Mouse (Mus musculus): ENCODE measurements at regions not wholly inside any gene's neighbourhood (a gene's known extent, or its start where the extent isn't known, plus 50 kb on each side); places are given as distances from the start of the nearest gene placed in this dataset.

GRCm38 (mm10) chr10:66896698-66897622, 199.0 kb upstream of the Jmjd1c start:
- Histone ChIP-seq H3K36me3 (ENCODE audit: control insufficient read depth, insufficient read depth, low read length) (no peaks in the 10 kb centered on the region), H3K27ac (ENCODE audit: control insufficient read depth, insufficient read depth, low read length) (no peak overlapping the region), H3K27me3 (ENCODE audit: control insufficient read depth, insufficient read depth, low read length) (no peaks in the 10 kb centered on the region), H3K4me1 (replicated peaks; ENCODE audit: control insufficient read depth, insufficient read depth, low read length) (0 out of 2 replicates have a peak, but pooled peaks cover 3% of the 10 kb centered on the region), H3K4me3 (ENCODE audit: control insufficient read depth, insufficient read depth, low read length) (no peak overlapping the region)
- DNase-seq, result no peak
- 91% methylated on average over 11 of the region's 11 CpGs for WGBS
- TF ChIP-seq POLR2A (IDR thresholded peaks at IDR 0.05; ENCODE audit: control insufficient read depth, extremely low read depth, insufficient read depth, low read length, poor library complexity), result no peak
- TF ChIP-seq CTCF (IDR thresholded peaks at IDR 0.05; ENCODE audit: borderline replicate concordance, control insufficient read depth, extremely low read depth, insufficient read depth, low read length, poor library complexity), result no peak

GRCm38 (mm10) chr10:66899724-66900123, 196.2 kb upstream of the Jmjd1c start:
- Histone ChIP-seq H3K36me3 (ENCODE audit: control insufficient read depth, insufficient read depth, low read length) (no peaks in the 10 kb centered on the region), H3K4me3 (ENCODE audit: control insufficient read depth, insufficient read depth, low read length) (no peak overlapping the region), H3K27ac (ENCODE audit: control insufficient read depth, insufficient read depth, low read length) (no peak overlapping the region), H3K4me1 (replicated peaks; ENCODE audit: control insufficient read depth, insufficient read depth, low read length) (0 out of 2 replicates have a peak, but pooled peaks cover 3% of the 10 kb centered on the region), H3K27me3 (ENCODE audit: control insufficient read depth, insufficient read depth, low read length) (no peaks in the 10 kb centered on the region)
- WGBS, result 93% methylated on average over 5 of the region's 5 CpGs
- DNase-seq, result no peak
- TF ChIP-seq CTCF (IDR thresholded peaks at IDR 0.05; ENCODE audit: borderline replicate concordance, control insufficient read depth, extremely low read depth, insufficient read depth, low read length, poor library complexity) (no peak), POLR2A (IDR thresholded peaks at IDR 0.05; ENCODE audit: control insufficient read depth, extremely low read depth, insufficient read depth, low read length, poor library complexity) (no peak)

GRCm38 (mm10) chr10:66900781-66901180, 195.1 kb upstream of the Jmjd1c start:
- TF ChIP-seq CTCF (IDR thresholded peaks at IDR 0.05; ENCODE audit: borderline replicate concordance, control insufficient read depth, extremely low read depth, insufficient read depth, low read length, poor library complexity), result no peak
- TF ChIP-seq POLR2A (IDR thresholded peaks at IDR 0.05; ENCODE audit: control insufficient read depth, extremely low read depth, insufficient read depth, low read length, poor library complexity), result no peak
- 93% methylated on average over 10 of the region's 10 CpGs for WGBS
- no peaks in the 10 kb centered on the region for H3K36me3 ChIP-seq (ENCODE audit: control insufficient read depth, insufficient read depth, low read length)
- H3K4me3 ChIP-seq (ENCODE audit: control insufficient read depth, insufficient read depth, low read length), result no peak overlapping the region
- 0 out of 2 replicates have a peak, but pooled peaks cover 3% of the 10 kb centered on the region for H3K4me1 ChIP-seq (replicated peaks; ENCODE audit: control insufficient read depth, insufficient read depth, low read length)
- DNase-seq, result no peak
- no peak overlapping the region for H3K27ac ChIP-seq (ENCODE audit: control insufficient read depth, insufficient read depth, low read length)
- H3K27me3 ChIP-seq (ENCODE audit: control insufficient read depth, insufficient read depth, low read length), result no peaks in the 10 kb centered on the region

GRCm38 (mm10) chr10:66901873-66902272, 194.1 kb upstream of the Jmjd1c start:
- 51% methylated on average over 9 of the region's 9 CpGs for WGBS
- DNase-seq, result no peak
- TF ChIP-seq CTCF (IDR thresholded peaks at IDR 0.05; ENCODE audit: borderline replicate concordance, control insufficient read depth, extremely low read depth, insufficient read depth, low read length, poor library complexity) (no peak), POLR2A (IDR thresholded peaks at IDR 0.05; ENCODE audit: control insufficient read depth, extremely low read depth, insufficient read depth, low read length, poor library complexity) (no peak)
- Histone ChIP-seq H3K4me1 (replicated peaks; ENCODE audit: control insufficient read depth, insufficient read depth, low read length) (0 out of 2 replicates have a peak, but pooled peaks cover 3% of the 10 kb centered on the region), H3K27ac (ENCODE audit: control insufficient read depth, insufficient read depth, low read length) (no peak overlapping the region), H3K4me3 (ENCODE audit: control insufficient read depth, insufficient read depth, low read length) (no peak overlapping the region), H3K27me3 (ENCODE audit: control insufficient read depth, insufficient read depth, low read length) (no peaks in the 10 kb centered on the region), H3K36me3 (ENCODE audit: control insufficient read depth, insufficient read depth, low read length) (no peaks in the 10 kb centered on the region)

GRCm38 (mm10) chr10:66904552-66905367, 191.2 kb upstream of the Jmjd1c start:
- no peak for DNase-seq
- 55% methylated on average over 10 of the region's 10 CpGs for WGBS
- Histone ChIP-seq H3K4me1 (replicated peaks; ENCODE audit: control insufficient read depth, insufficient read depth, low read length) (no peaks in the 10 kb centered on the region), H3K27me3 (ENCODE audit: control insufficient read depth, insufficient read depth, low read length) (no peaks in the 10 kb centered on the region), H3K4me3 (ENCODE audit: control insufficient read depth, insufficient read depth, low read length) (no peak overlapping the region), H3K36me3 (ENCODE audit: control insufficient read depth, insufficient read depth, low read length) (no peaks in the 10 kb centered on the region), H3K27ac (ENCODE audit: control insufficient read depth, insufficient read depth, low read length) (no peak overlapping the region)
- TF ChIP-seq CTCF (IDR thresholded peaks at IDR 0.05; ENCODE audit: borderline replicate concordance, control insufficient read depth, extremely low read depth, insufficient read depth, low read length, poor library complexity), result no peak
- no peak for TF ChIP-seq POLR2A (IDR thresholded peaks at IDR 0.05; ENCODE audit: control insufficient read depth, extremely low read depth, insufficient read depth, low read length, poor library complexity)

- DNase-seq, result no peak
- Histone ChIP-seq H3K36me3 (ENCODE audit: control insufficient read depth, insufficient read depth, low read length) (no peaks in the 10 kb centered on the region), H3K27ac (ENCODE audit: control insufficient read depth, insufficient read depth, low read length) (no peak overlapping the region), H3K4me1 (replicated peaks; ENCODE audit: control insufficient read depth, insufficient read depth, low read length) (peaks cover 3% of the 10 kb centered on the region; the same call in 1 of the 2 replicates), H3K4me3 (ENCODE audit: control insufficient read depth, insufficient read depth, low read length) (no peak overlapping the region), H3K27me3 (ENCODE audit: control insufficient read depth, insufficient read depth, low read length) (no peaks in the 10 kb centered on the region)
- TF ChIP-seq CTCF (IDR thresholded peaks at IDR 0.05; ENCODE audit: borderline replicate concordance, control insufficient read depth, extremely low read depth, insufficient read depth, low read length, poor library complexity), result no peak
- TF ChIP-seq POLR2A (IDR thresholded peaks at IDR 0.05; ENCODE audit: control insufficient read depth, extremely low read depth, insufficient read depth, low read length, poor library complexity), result no peak
- 94% methylated on average over 4 of the region's 4 CpGs for WGBS
Observed at GRCm38 (mm10) chr10:66907842-66908241, 188.1 kb upstream of the Jmjd1c start.
